ENCODE assay signal across 15 mouse cellular contexts in genomic region chr6:23876765-23877408, GRCm38 (mm10). TPM values are rescaled to one million over a fixed set of nuclear protein-coding genes. Genes with fewer than 3 reads are reported as not detected.
DNase-seq lines count a peak whose midpoint lies in the region; ATAC-seq lines count a peak whose summit lies in the region.
"Had no signal": no experiment of that assay in that cellular context is flagged by ENCODE, and none has a peak within 500 bp of the region (broad histone marks: within the 10 kb centered on the region; RNA-seq: fewer than 3 reads in every experiment).

No protein-coding gene starts in this region.

- no peak for DNase-seq in hindbrain, embryonic 11.5 days (ENCODE audit: low spot score)
- peak; percentile 6 for DNase-seq in brain, adult 2 months (ENCODE audit: low read depth, low spot score)
- DNase-seq in embryonic facial prominence, embryonic 14.5 days (ENCODE audit: low spot score), result peak; percentile 8
- no peak for DNase-seq in gastrocnemius, postnatal 36 days
- DNase-seq: gastrocnemius, postnatal 14 days; liver; liver, postnatal 0 days; lung, postnatal 36 days; thymus, postnatal 4 days had no signal

- no peak overlapping the region for H3K9ac ChIP-seq in hindbrain, embryonic 13.5 days
- no peak overlapping the region for H3K9ac ChIP-seq in hindbrain, embryonic 11.5 days (ENCODE audit: low read depth, low read length)
- H3K9ac ChIP-seq in embryonic facial prominence, embryonic 14.5 days (ENCODE audit: low read depth, low read length), result no peak overlapping the region
- H3K9ac ChIP-seq in hindbrain, embryonic 15.5 days, result no peak overlapping the region
- H3K9ac ChIP-seq: embryonic facial prominence, embryonic 15.5 days; liver, postnatal 0 days; midbrain, embryonic 12.5 days had no signal

- no peak overlapping the region for H3K4me3 ChIP-seq in hindbrain, embryonic 13.5 days
- no peak overlapping the region for H3K4me3 ChIP-seq in hindbrain, embryonic 11.5 days (ENCODE audit: low read depth, low read length)
- H3K4me3 ChIP-seq in embryonic facial prominence, embryonic 14.5 days (ENCODE audit: low read depth, low read length), result no peak overlapping the region
- H3K4me3 ChIP-seq in hindbrain, embryonic 15.5 days, result no peak overlapping the region
- H3K4me3 ChIP-seq: embryonic facial prominence, embryonic 15.5 days; midbrain, embryonic 12.5 days had no signal

- 0 out of 2 replicates have a peak, but pooled peaks have one; percentile 43 for ATAC-seq in hindbrain, embryonic 13.5 days (ENCODE audit: low FRiP score)
- ATAC-seq in hindbrain, embryonic 11.5 days (ENCODE audit: low FRiP score), result no peak
- ATAC-seq in embryonic facial prominence, embryonic 14.5 days (ENCODE audit: low read depth), result no peak
- ATAC-seq in hindbrain, embryonic 15.5 days (ENCODE audit: low FRiP score, low read depth), result peak; percentile 59; the same call in 1 of the 2 replicates
- ATAC-seq in CD4-positive, CD25-positive, alpha-beta regulatory T cell, adult 4 months, result no peak
- ATAC-seq: liver, postnatal 0 days had no signal

- no peaks in the 10 kb centered on the region for H3K36me3 ChIP-seq in hindbrain, embryonic 13.5 days
- H3K36me3 ChIP-seq in hindbrain, embryonic 11.5 days (ENCODE audit: control insufficient read depth, insufficient read depth, low read length), result no peaks in the 10 kb centered on the region
- no peaks in the 10 kb centered on the region for H3K36me3 ChIP-seq in embryonic facial prominence, embryonic 14.5 days (ENCODE audit: control insufficient read depth, insufficient read depth, low read length)
- no peaks in the 10 kb centered on the region for H3K36me3 ChIP-seq in hindbrain, embryonic 15.5 days
- H3K36me3 ChIP-seq: embryonic facial prominence, embryonic 15.5 days; G1E; midbrain, embryonic 12.5 days had no signal

- no peaks in the 10 kb centered on the region for H3K27me3 ChIP-seq in hindbrain, embryonic 13.5 days
- no peaks in the 10 kb centered on the region for H3K27me3 ChIP-seq in hindbrain, embryonic 11.5 days (ENCODE audit: control insufficient read depth, insufficient read depth, low read length)
- no peaks in the 10 kb centered on the region for H3K27me3 ChIP-seq in embryonic facial prominence, embryonic 14.5 days (replicated peaks; ENCODE audit: control insufficient read depth, insufficient read depth, low read length)
- H3K27me3 ChIP-seq in hindbrain, embryonic 15.5 days, result no peaks in the 10 kb centered on the region
- H3K27me3 ChIP-seq: embryonic facial prominence, embryonic 15.5 days; midbrain, embryonic 12.5 days had no signal

- H3K4me2 ChIP-seq in hindbrain, embryonic 13.5 days, result no peak overlapping the region
- H3K4me2 ChIP-seq in hindbrain, embryonic 11.5 days (replicated peaks; ENCODE audit: low read depth, low read length), result no peak overlapping the region
- H3K4me2 ChIP-seq in embryonic facial prominence, embryonic 14.5 days (ENCODE audit: low read depth, low read length), result no peak overlapping the region
- peak overlapping the region; percentile 1; the same call in 1 of the 2 replicates for H3K4me2 ChIP-seq in hindbrain, embryonic 15.5 days
- H3K4me2 ChIP-seq: embryonic facial prominence, embryonic 15.5 days; midbrain, embryonic 12.5 days had no signal

- no peaks in the 10 kb centered on the region for H3K9me3 ChIP-seq in hindbrain, embryonic 13.5 days
- no peaks in the 10 kb centered on the region for H3K9me3 ChIP-seq in hindbrain, embryonic 11.5 days (ENCODE audit: control insufficient read depth, low read length)
- H3K9me3 ChIP-seq in embryonic facial prominence, embryonic 14.5 days (ENCODE audit: control insufficient read depth, low read length), result no peaks in the 10 kb centered on the region
- no peaks in the 10 kb centered on the region; the same call in 1 of the 2 replicates for H3K9me3 ChIP-seq in hindbrain, embryonic 15.5 days
- H3K9me3 ChIP-seq: embryonic facial prominence, embryonic 15.5 days; G1E; midbrain, embryonic 12.5 days had no signal

- 0 out of 2 replicates have a peak, but pooled peaks cover 3% of the 10 kb centered on the region for H3K4me1 ChIP-seq in hindbrain, embryonic 13.5 days (replicated peaks)
- no peaks in the 10 kb centered on the region for H3K4me1 ChIP-seq in hindbrain, embryonic 11.5 days (replicated peaks; ENCODE audit: control insufficient read depth, insufficient read depth, low read length)
- no peaks in the 10 kb centered on the region for H3K4me1 ChIP-seq in embryonic facial prominence, embryonic 14.5 days (ENCODE audit: control insufficient read depth, insufficient read depth, low read length)
- H3K4me1 ChIP-seq in hindbrain, embryonic 15.5 days (replicated peaks), result 0 out of 2 replicates have a peak, but pooled peaks cover 2% of the 10 kb centered on the region
- H3K4me1 ChIP-seq: embryonic facial prominence, embryonic 15.5 days had no signal

- H3K27ac ChIP-seq in hindbrain, embryonic 13.5 days, result no peak overlapping the region; the same call in 1 of the 2 replicates
- no peak overlapping the region for H3K27ac ChIP-seq in hindbrain, embryonic 11.5 days (ENCODE audit: low read depth, low read length)
- H3K27ac ChIP-seq in embryonic facial prominence, embryonic 14.5 days (replicated peaks; ENCODE audit: low read depth, low read length), result no peak overlapping the region
- H3K27ac ChIP-seq in hindbrain, embryonic 15.5 days (replicated peaks), result no peak overlapping the region
- H3K27ac ChIP-seq: embryonic facial prominence, embryonic 15.5 days; midbrain, embryonic 12.5 days had no signal

- WGBS in hindbrain, embryonic 13.5 days, result 39% methylated on average over 4 of the region's 4 CpGs
- 79% methylated on average over 4 of the region's 4 CpGs for WGBS in hindbrain, embryonic 11.5 days
- 44% methylated on average over 4 of the region's 4 CpGs for WGBS in embryonic facial prominence, embryonic 14.5 days
- 47% methylated on average over 4 of the region's 4 CpGs for WGBS in hindbrain, embryonic 15.5 days

- intact Hi-C loops in gastrocnemius, postnatal 36 days (cut with DNase I), result no loop called here

RNA-seq across cellular contexts. Expression of gene Cadps2, which starts 37.7 kb away (rescaled TPM):
- polyA plus RNA-seq in hindbrain, embryonic 13.5 days (2015; fragmentation: Nextera tagmentation; extraction: Ambion mirVana), result 4.4 and 4.7 TPM in 2 replicates
- polyA plus RNA-seq in hindbrain, embryonic 11.5 days (2014; fragmentation: Nextera tagmentation; extraction: Ambion mirVana), result 2.2 and 2.4 TPM in 2 replicates
- 7.2 TPM in 2 replicates for polyA plus RNA-seq in embryonic facial prominence, embryonic 14.5 days (2014; fragmentation: Nextera tagmentation; extraction: Ambion mirVana)
- polyA plus RNA-seq in hindbrain, embryonic 15.5 days (2015; fragmentation: Nextera tagmentation; extraction: Ambion mirVana), result 12.9 and 13.9 TPM in 2 replicates
- total RNA-seq in gastrocnemius, postnatal 36 days (2021), result under 1 TPM; 0.10 to 0.26 TPM
- not detected for polyA plus RNA-seq in CD4-positive, CD25-positive, alpha-beta regulatory T cell, adult 4 months (2017; shearing (Covaris generic))
- polyA plus RNA-seq: G1E had no signal

Comparison
In these comparisons a context has a peak if more than half of its experiments do, and no peak if none do; other contexts are left out.
1. ATAC-seq: peak in hindbrain, embryonic 13.5 days (single experiment) and hindbrain, embryonic 15.5 days (single experiment); none in hindbrain, embryonic 11.5 days (single experiment), embryonic facial prominence, embryonic 14.5 days (single experiment) and CD4-positive, CD25-positive, alpha-beta regulatory T cell, adult 4 months (single experiment).
2. DNase-seq: peak in brain, adult 2 months (single experiment) and embryonic facial prominence, embryonic 14.5 days (single experiment); none in hindbrain, embryonic 11.5 days (single experiment) and gastrocnemius, postnatal 36 days (0 of 2).